Mouse (Mus musculus): Measurements from ENCODE around the gene Rnf41. TPM values are rescaled to one million over a fixed set of nuclear protein-coding genes. Genes with fewer than 3 reads are reported as not detected.

The Rnf41 gene
- total and polyA plus RNA-seq, 3 experiments, result 27.4 to 28.1 TPM; not detected in 1

DNA sequence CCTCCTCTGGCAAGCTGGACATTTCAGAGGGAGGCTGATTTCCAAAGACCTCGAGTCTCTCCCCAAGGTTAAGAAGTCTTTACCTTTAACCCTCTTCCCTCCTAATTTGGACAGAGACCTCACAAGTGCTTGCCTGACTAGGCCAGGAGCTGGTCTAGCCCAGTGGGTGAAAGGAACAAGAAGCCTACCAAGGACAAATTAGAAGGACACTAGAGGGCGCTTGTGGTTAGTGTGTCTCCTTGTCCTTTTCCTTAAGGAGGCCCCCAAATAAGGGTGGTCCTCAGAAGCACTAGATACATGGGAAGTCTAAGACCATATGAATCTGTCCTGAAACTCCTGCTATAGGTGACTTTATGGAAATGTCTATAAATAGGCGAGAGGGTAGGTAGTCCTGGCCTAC, 48.9 kb upstream of the Rnf41 start:
- peak; percentile 66 for DNase-seq (ENCODE audit: low read depth, low spot score)
- TF ChIP-seq MYB (IDR thresholded peaks at IDR 0.05; ENCODE audit: low read depth, low read length), result no peak
- peak; percentile 48 for TF ChIP-seq SMC3 (IDR thresholded peaks at IDR 0.05; ENCODE audit: low read depth, low read length)
- TF ChIP-seq MXI1 (IDR thresholded peaks at IDR 0.05; ENCODE audit: low read depth, low read length), result no peak
- peak; percentile 37 to 62 (median 52) for TF ChIP-seq CTCF (IDR thresholded peaks at IDR 0.05 in 2 of 3, conservative IDR thresholded peaks at IDR 0.05 in 1 of 3; ENCODE audit: control insufficient read depth in 1 of 3, insufficient read depth in 1 of 3, low read depth in 2 of 3, low read length in 3 of 3, poor library complexity in 1 of 3, severe bottlenecking in 1 of 3)
- no peak for TF ChIP-seq BHLHE40 (IDR thresholded peaks at IDR 0.05; ENCODE audit: borderline replicate concordance, low read depth, low read length)
- TF ChIP-seq ZKSCAN1 (IDR thresholded peaks at IDR 0.05; ENCODE audit: low read depth, low read length), result no peak
- peak; percentile 16 for TF ChIP-seq RAD21 (IDR thresholded peaks at IDR 0.05; ENCODE audit: low read depth, low read length)
- TF ChIP-seq GABPA (IDR thresholded peaks at IDR 0.05; ENCODE audit: low read depth, low read length), result no peak
- no peak for TF ChIP-seq EP300 (IDR thresholded peaks at IDR 0.05; ENCODE audit: low read depth in 1 of 2, low read length in 2 of 2)
- TF ChIP-seq ZC3H11A (IDR thresholded peaks at IDR 0.05; ENCODE audit: low read depth, low read length), result no peak
- no peak for TF ChIP-seq POLR2AphosphoS5 (IDR thresholded peaks at IDR 0.05; ENCODE audit: borderline replicate concordance, low read depth, low read length)
- TF ChIP-seq USF1 (IDR thresholded peaks at IDR 0.05; ENCODE audit: low read depth, low read length), result no peak
- no peak for TF ChIP-seq TCF12 (IDR thresholded peaks at IDR 0.05; ENCODE audit: low read depth, low read length)
- no peak for TF ChIP-seq TAL1 (IDR thresholded peaks at IDR 0.05; ENCODE audit: low read length)
- no peak for TF ChIP-seq MAFK (IDR thresholded peaks at IDR 0.05; ENCODE audit: borderline replicate concordance, low read depth, low read length)
- 0 out of 2 replicates have a peak, but pooled peaks have one; percentile 13 for TF ChIP-seq ZMIZ1 (IDR thresholded peaks at IDR 0.05; ENCODE audit: low read depth, low read length)
- TF ChIP-seq GATA1 (IDR thresholded peaks at IDR 0.05; ENCODE audit: low read depth, low read length), result no peak

DNA sequence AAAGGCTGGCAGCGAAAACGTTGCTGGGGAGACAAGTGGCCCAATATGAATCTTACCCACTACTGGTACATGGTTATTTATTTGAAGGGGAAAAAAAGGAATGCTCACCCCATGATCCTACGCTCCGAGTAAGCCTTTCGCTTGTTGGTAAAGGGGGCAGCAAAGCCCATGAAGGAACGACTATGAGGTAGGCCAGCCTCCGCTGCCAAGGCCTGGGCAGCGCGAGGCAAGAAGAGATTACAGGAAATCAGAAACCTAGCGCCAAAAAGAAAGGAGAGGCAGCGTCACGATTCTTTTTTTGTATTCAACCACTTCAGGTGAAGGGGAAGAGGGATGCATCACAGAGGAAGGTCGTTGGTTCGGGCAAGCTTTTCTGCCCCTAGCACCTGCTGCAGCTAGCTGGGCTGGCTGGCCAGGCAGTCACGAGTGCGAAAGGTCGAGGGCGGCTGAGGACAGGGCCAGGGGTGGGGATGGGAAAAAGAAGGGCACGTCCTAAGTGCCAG, 43.5 kb upstream of the Rnf41 start:
- Histone ChIP-seq H3K4me1 (ENCODE audit: control insufficient read depth in 1 of 2, insufficient read depth in 2 of 2, low read length in 2 of 2) (peaks cover 11 to 14% of the 10 kb centered on the region in 2 experiments), H3K27ac (ENCODE audit: control insufficient read depth, low read depth, low read length) (peak overlapping the region; percentile 47), H3K9me3 (replicated peaks; ENCODE audit: insufficient read depth, low read length) (no peaks in the 10 kb centered on the region), H3K4me3 (ENCODE audit: control insufficient read depth in 1 of 2, insufficient read depth in 1 of 2, low read depth in 2 of 2, low read length in 2 of 2) (peak overlapping the region; percentile 63 to 94), H3K27me3 (ENCODE audit: control insufficient read depth in 1 of 2, insufficient read depth in 2 of 2, low read length in 2 of 2) (no peaks in the 10 kb centered on the region), H3K79me2 (ENCODE audit: control insufficient read depth, insufficient read depth, low read length, poor library complexity) (peaks cover 2% of the 10 kb centered on the region; the same call in 1 of the 2 replicates), H3K36me3 (ENCODE audit: control insufficient read depth in 1 of 2, insufficient read depth in 2 of 2, low read length in 2 of 2) (peaks cover 6 to 9% of the 10 kb centered on the region in 2 experiments), H3K9ac (ENCODE audit: control insufficient read depth, low read depth, low read length, poor library complexity, severe bottlenecking) (peak overlapping the region; percentile 75)
- no peak for DNase-seq (ENCODE audit: low read depth, low spot score)
- TF ChIP-seq CTCF (IDR thresholded peaks at IDR 0.05 in 2 of 3, conservative IDR thresholded peaks at IDR 0.05 in 1 of 3; ENCODE audit: control insufficient read depth in 1 of 3, insufficient read depth in 1 of 3, low read depth in 2 of 3, low read length in 3 of 3, poor library complexity in 1 of 3, severe bottlenecking in 1 of 3) (no peak), SMC3 (IDR thresholded peaks at IDR 0.05; ENCODE audit: low read depth, low read length) (0 out of 2 replicates have a peak, but pooled peaks have one; percentile 6), MAFK (IDR thresholded peaks at IDR 0.05; ENCODE audit: borderline replicate concordance, low read depth, low read length) (no peak)

More for the DNA sequence above, 48.9 kb upstream of the Rnf41 start:
- Histone ChIP-seq H3K9ac (ENCODE audit: control insufficient read depth, low read depth, low read length, poor library complexity, severe bottlenecking) (no peak overlapping the region), H3K27me3 (ENCODE audit: control insufficient read depth in 1 of 2, insufficient read depth in 2 of 2, low read length in 2 of 2) (no peaks in the 10 kb centered on the region), H3K4me3 (ENCODE audit: control insufficient read depth in 1 of 2, insufficient read depth in 1 of 2, low read depth in 2 of 2, low read length in 2 of 2) (no peak overlapping the region), H3K79me2 (ENCODE audit: control insufficient read depth, insufficient read depth, low read length, poor library complexity) (no peaks in the 10 kb centered on the region; the same call in 1 of the 2 replicates), H3K36me3 (ENCODE audit: control insufficient read depth in 1 of 2, insufficient read depth in 2 of 2, low read length in 2 of 2) (peaks cover 7 to 33% of the 10 kb centered on the region in 2 experiments), H3K27ac (ENCODE audit: control insufficient read depth, low read depth, low read length) (no peak overlapping the region), H3K4me1 (ENCODE audit: control insufficient read depth in 1 of 2, insufficient read depth in 2 of 2, low read length in 2 of 2) (peaks cover 6 to 7% of the 10 kb centered on the region in 2 experiments), H3K9me3 (replicated peaks; ENCODE audit: insufficient read depth, low read length) (no peaks in the 10 kb centered on the region)

All from MEL (cell line).